Mouse (Mus musculus): Measurements from ENCODE around the gene Sptb. TPM values are rescaled to one million over a fixed set of nuclear protein-coding genes. Genes with fewer than 3 reads are reported as not detected.

Gene Sptb
- total and polyA plus RNA-seq, 2 experiments from 2014 or later: 4.9 to 36.8 TPM

GRCm38 (mm10) chr12:76696380-76696935 lies 13.9 kb downstream of the Sptb start:
- no peak overlapping the region for H3K4me2 ChIP-seq (ENCODE audit: low read depth, low read length)
- WGBS: 89% methylated on average over 13 of the region's 13 CpGs

GRCm38 (mm10) chr12:76695773-76696172 lies 14.6 kb downstream of the Sptb start:
- H3K36me3 ChIP-seq (replicated peaks; ENCODE audit: control insufficient read depth, insufficient read depth, low read length): no peaks in the 10 kb centered on the region
- DNase-seq (ENCODE audit: low spot score) (no peak), ATAC-seq (ENCODE audit: insufficient read depth, low read depth) (no peak)
- TF ChIP-seq CTCF (IDR thresholded peaks at IDR 0.05; ENCODE audit: low read depth) (no peak), EP300 (IDR thresholded peaks at IDR 0.05; ENCODE audit: low read depth) (no peak)
- 53% methylated on average over 5 of the region's 5 CpGs for WGBS
- H3K27ac ChIP-seq (ENCODE audit: low read depth): no peak overlapping the region
- no peaks in the 10 kb centered on the region for H3K9me3 ChIP-seq (replicated peaks; ENCODE audit: control insufficient read depth, low read length)
- no peak overlapping the region for H3K9ac ChIP-seq (replicated peaks; ENCODE audit: low read depth, low read length)
- H3K4me1 ChIP-seq (ENCODE audit: control insufficient read depth, insufficient read depth): peaks cover 4% of the 10 kb centered on the region; the same call in 1 of the 2 replicates
- H3K4me2 ChIP-seq (ENCODE audit: low read depth, low read length): no peak overlapping the region
- no peaks in the 10 kb centered on the region for H3K27me3 ChIP-seq (ENCODE audit: control insufficient read depth, insufficient read depth, low read length)
- no peak overlapping the region for H3K4me3 ChIP-seq (ENCODE audit: low read depth, low read length)

More at GRCm38 (mm10) chr12:76696380-76696935, 13.9 kb downstream of the Sptb start:
- no peak overlapping the region for H3K27ac ChIP-seq (ENCODE audit: low read depth)
- no peak for ATAC-seq (ENCODE audit: insufficient read depth, low read depth)
- H3K27me3 ChIP-seq (ENCODE audit: control insufficient read depth, insufficient read depth, low read length): no peaks in the 10 kb centered on the region
- no peak overlapping the region for H3K9ac ChIP-seq (replicated peaks; ENCODE audit: low read depth, low read length)
- no peaks in the 10 kb centered on the region for H3K36me3 ChIP-seq (replicated peaks; ENCODE audit: control insufficient read depth, insufficient read depth, low read length)
- DNase-seq (ENCODE audit: low spot score): no peak
- no peak overlapping the region for H3K4me3 ChIP-seq (ENCODE audit: low read depth, low read length)
- H3K9me3 ChIP-seq (replicated peaks; ENCODE audit: control insufficient read depth, low read length): no peaks in the 10 kb centered on the region
- no peak for TF ChIP-seq CTCF (IDR thresholded peaks at IDR 0.05; ENCODE audit: low read depth)
- H3K4me1 ChIP-seq (ENCODE audit: control insufficient read depth, insufficient read depth): peaks cover 4% of the 10 kb centered on the region; the same call in 1 of the 2 replicates

GRCm38 (mm10) chr12:76694801-76695505 lies 15.4 kb downstream of the Sptb start:
- Histone ChIP-seq H3K27ac (ENCODE audit: low read depth) (peak overlapping the region; percentile 64), H3K27me3 (ENCODE audit: control insufficient read depth, insufficient read depth, low read length) (no peaks in the 10 kb centered on the region), H3K4me3 (ENCODE audit: low read depth, low read length) (peak overlapping the region; percentile 29), H3K9me3 (replicated peaks; ENCODE audit: control insufficient read depth, low read length) (no peaks in the 10 kb centered on the region), H3K9ac (replicated peaks; ENCODE audit: low read depth, low read length) (peak overlapping the region; percentile 18; the same call in 1 of the 2 replicates), H3K4me1 (ENCODE audit: control insufficient read depth, insufficient read depth) (peaks cover 4% of the 10 kb centered on the region; the same call in 1 of the 2 replicates), H3K4me2 (ENCODE audit: low read depth, low read length) (peak overlapping the region; percentile 63), H3K36me3 (replicated peaks; ENCODE audit: control insufficient read depth, insufficient read depth, low read length) (no peaks in the 10 kb centered on the region)
- DNase-seq (ENCODE audit: low spot score) (no peak), ATAC-seq (ENCODE audit: insufficient read depth, low read depth) (0 out of 2 replicates have a peak, but pooled peaks have one; percentile 24)
- 8% methylated on average over 17 of the region's 17 CpGs for WGBS
- TF ChIP-seq EP300 (IDR thresholded peaks at IDR 0.05; ENCODE audit: low read depth): no peak
- no peak for TF ChIP-seq CTCF (IDR thresholded peaks at IDR 0.05; ENCODE audit: low read depth)

GRCm38 (mm10) chr12:76687498-76688200 lies 22.7 kb downstream of the Sptb start:
- Histone ChIP-seq H3K9me3 (replicated peaks; ENCODE audit: control insufficient read depth, low read length) (no peaks in the 10 kb centered on the region), H3K27me3 (ENCODE audit: control insufficient read depth, insufficient read depth, low read length) (no peaks in the 10 kb centered on the region), H3K27ac (ENCODE audit: low read depth) (no peak overlapping the region), H3K4me2 (ENCODE audit: low read depth, low read length) (no peak overlapping the region), H3K4me1 (ENCODE audit: control insufficient read depth, insufficient read depth) (no peaks in the 10 kb centered on the region), H3K4me3 (ENCODE audit: low read depth, low read length) (no peak overlapping the region), H3K36me3 (replicated peaks; ENCODE audit: control insufficient read depth, insufficient read depth, low read length) (no peaks in the 10 kb centered on the region), H3K9ac (replicated peaks; ENCODE audit: low read depth, low read length) (no peak overlapping the region)
- ATAC-seq (ENCODE audit: insufficient read depth, low read depth): no peak
- 71% methylated on average over 10 of the region's 10 CpGs for WGBS
- DNase-seq (ENCODE audit: low spot score): no peak
- TF ChIP-seq EP300 (IDR thresholded peaks at IDR 0.05; ENCODE audit: low read depth): no peak
- no peak for TF ChIP-seq CTCF (IDR thresholded peaks at IDR 0.05; ENCODE audit: low read depth)

- 97% methylated on average over 3 of the region's 3 CpGs for whole genome bisulfite sequencing
- Histone ChIP-seq H3K4me2 (ENCODE audit: low read depth, low read length) (no peak overlapping the region), H3K4me3 (ENCODE audit: low read depth, low read length) (no peak overlapping the region), H3K4me1 (ENCODE audit: control insufficient read depth, insufficient read depth) (no peaks in the 10 kb centered on the region), H3K27ac (ENCODE audit: low read depth) (no peak overlapping the region), H3K9me3 (replicated peaks; ENCODE audit: control insufficient read depth, low read length) (no peaks in the 10 kb centered on the region), H3K36me3 (replicated peaks; ENCODE audit: control insufficient read depth, insufficient read depth, low read length) (no peaks in the 10 kb centered on the region), H3K9ac (replicated peaks; ENCODE audit: low read depth, low read length) (no peak overlapping the region), H3K27me3 (ENCODE audit: control insufficient read depth, insufficient read depth, low read length) (no peaks in the 10 kb centered on the region)
- no peak for TF ChIP-seq EP300 (IDR thresholded peaks at IDR 0.05; ENCODE audit: low read depth)
- no peak for TF ChIP-seq CTCF (IDR thresholded peaks at IDR 0.05; ENCODE audit: low read depth)
- no peak for ATAC-seq (ENCODE audit: insufficient read depth, low read depth)
- DNase-seq (ENCODE audit: low spot score): no peak
These were observed 24.7 kb downstream of the Sptb start for GRCm38 (mm10) chr12:76685647-76686046.

Measured in heart, postnatal 0 days (tissue).